Mouse (Mus musculus) brain, embryonic 14.5 days (tissue): ENCODE measurements at regions not wholly inside any gene's neighbourhood (a gene's known extent, or its start where the extent isn't known, plus 50 kb on each side); places are given as distances from the start of the nearest gene placed in this dataset.

Experiments used
- CTCF ChIP-seq: fragments of 200-500 bp; IDR thresholded peaks from 2 replicates; pipeline ENCODE4 v1.5.1; 2012; ENCODE audit warnings: inconsistent platforms, mild to moderate bottlenecking, moderate library complexity, borderline replicate concordance; ENCODE audit not compliant: insufficient read depth, insufficient read length; ENCODE audit errors: extremely low read depth
- POLR2A ChIP-seq: fragments of 200-500 bp; IDR thresholded peaks from 2 replicates; pipeline ENCODE4 v1.6.1; 2012; ENCODE audit warnings: mild to moderate bottlenecking, inconsistent platforms, borderline replicate concordance; ENCODE audit not compliant: poor library complexity, insufficient read depth, insufficient read length, severe bottlenecking; ENCODE audit errors: extremely low read depth

DNA sequence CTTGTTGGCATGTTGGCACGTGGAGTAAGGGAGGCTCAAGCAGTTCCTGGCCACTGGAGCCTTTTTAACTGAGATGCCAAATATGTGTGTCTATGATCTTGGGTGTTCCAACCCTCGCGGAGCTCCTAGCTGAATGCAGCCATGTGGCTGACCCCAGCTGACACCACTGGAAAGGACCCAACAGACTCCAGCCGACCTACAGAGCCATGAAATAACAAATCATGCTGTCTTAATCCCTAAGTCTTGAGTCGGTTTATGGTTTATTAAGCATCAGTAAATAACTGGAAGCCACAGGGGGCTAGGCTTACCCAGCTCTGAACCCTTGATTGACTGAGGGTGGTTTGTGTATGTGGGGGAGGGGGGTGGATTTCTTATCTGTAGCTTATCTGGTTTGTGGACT is 293.2 kb downstream of the Lyplal1 start:
- TF ChIP-seq POLR2A = no peak
- TF ChIP-seq CTCF = no peak
